Mouse (Mus musculus) skeletal muscle tissue, adult 2 months (tissue): ENCODE data around the gene Kctd4.
A peak's percentile ranks its signal among the peaks of the same experiment; 100 is the strongest.

ENCODE experiments used
- DNase-seq: peaks from one replicate; pipeline ENCODE4 v3.0.0-alpha.2; 2012; ENCODE audit warnings: low read depth, low spot score

Kctd4 gene

GRCm38 (mm10) chr14:75990936-75991335, 36.1 kb downstream of the Kctd4 start:
- DNase-seq: no peak

DNA sequence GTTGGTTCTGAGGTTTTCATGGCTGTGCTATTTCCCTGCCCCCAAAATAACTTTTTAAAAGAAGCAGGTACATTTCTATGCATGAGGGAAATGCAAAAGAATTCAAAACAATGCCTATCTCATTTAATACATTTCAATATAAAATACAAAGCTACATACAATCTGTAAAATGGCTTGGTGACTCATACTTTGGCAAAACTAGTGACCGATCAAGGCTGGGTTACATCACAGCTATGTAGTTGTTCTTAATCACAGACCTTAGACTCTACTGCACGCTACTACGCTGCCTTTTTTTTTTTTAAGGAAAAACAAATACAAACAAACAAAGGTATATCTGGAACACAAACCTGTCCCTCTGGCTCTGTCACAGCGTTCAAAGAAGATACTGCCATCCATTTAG, 37.6 kb downstream of the Kctd4 start:
- DNase-seq: no peak

GRCm38 (mm10) chr14:75998082-75998481, 43.3 kb downstream of the Kctd4 start:
- DNase-seq: no peak

DNA sequence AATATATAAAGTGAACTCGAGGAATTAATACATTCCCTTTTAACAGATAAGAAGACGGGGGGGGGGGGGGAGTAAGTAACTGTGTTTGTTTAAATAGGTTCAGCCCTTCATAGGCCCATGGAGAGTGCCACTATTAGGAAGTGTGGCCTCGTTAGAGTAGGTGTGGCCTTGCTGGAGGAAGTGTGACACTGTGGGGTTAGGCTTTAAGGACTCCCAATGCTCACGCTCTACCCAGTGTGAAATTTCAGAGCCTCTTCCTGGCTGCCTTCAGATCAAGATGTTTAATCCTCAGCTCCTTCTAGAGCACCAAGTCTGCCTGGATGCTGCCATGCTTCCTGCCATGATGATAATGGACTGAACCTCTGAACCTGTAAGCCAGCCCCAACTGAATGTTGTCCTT, 47.0 kb downstream of the Kctd4 start:
- no peak for DNase-seq

- no peak for DNase-seq
Observed at GRCm38 (mm10) chr14:76005011-76005410, 50.2 kb downstream of the Kctd4 start.

- DNase-seq: no peak
Observed at GRCm38 (mm10) chr14:76008174-76008573, 53.4 kb downstream of the Kctd4 start.

DNA sequence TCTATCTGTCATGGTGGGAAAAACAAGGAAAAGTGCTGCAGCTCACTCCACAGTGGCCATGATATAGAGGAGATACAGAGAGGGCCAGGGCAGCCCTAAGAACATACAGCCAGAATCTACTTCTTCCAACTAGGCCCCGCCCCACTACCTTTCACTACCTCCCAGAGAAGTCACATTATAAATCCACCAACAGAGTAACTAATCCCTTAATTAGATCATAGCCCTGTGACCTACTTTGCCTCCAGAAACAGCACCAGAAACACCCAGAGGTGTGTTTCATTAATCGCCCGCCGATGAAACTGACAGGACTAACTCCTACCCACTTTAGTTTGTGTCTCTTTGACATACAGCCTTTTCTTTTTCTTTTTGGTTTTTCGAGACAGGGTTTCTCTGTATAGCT, 54.4 kb downstream of the Kctd4 start:
- DNase-seq: no peak

DNA sequence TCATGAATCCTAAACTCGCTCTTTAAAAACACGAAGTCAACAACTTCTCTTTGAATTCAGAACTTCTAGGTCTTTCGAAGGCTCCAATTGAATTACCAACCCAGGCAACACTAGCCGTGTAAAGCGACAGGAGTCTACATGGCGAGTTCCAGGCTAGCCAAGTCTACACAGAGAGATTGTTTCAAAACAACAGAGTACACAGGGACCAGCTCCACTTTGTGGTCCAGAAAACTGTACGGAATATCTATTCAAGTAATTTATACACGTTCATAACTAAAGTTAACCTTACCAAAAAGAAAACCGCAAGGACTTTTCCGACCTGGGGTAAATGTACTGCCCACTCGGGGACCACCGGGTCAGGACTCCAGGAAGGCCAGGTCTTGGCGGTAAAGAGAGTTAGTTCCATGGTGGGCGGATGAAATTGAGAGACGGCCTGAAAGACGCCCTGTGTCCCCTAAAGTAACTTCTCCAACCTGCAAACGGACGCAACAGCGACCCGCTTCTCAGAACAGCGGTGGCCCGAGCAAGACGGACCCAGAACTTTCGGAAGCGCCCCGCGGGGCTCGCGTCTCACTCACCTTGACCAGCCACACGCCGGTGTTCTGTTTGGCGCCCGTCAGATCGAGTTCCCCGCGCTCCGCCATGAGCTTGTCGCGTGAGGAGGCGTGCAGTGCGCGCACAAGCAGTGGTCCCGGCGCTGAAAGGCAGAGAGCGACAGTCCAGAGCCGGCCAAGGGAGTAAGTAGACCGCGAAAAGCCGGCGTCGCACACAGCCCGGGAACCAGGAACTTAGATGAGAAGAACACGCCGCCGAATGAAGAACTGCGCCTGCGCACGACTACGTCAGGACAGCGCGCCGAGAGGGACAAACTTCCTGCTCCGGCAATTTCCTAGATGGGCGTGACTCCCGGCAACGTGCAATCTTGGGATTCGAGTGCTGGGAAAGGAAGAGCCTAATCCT, 55.6 kb downstream of the Kctd4 start, which contains the start of gene Gtf2f2:
Gene Gtf2f2, minus strand, starts transcription at position 764 of the 960 bp plus-strand sequence.
- DNase-seq: peak; percentile 91

GRCm38 (mm10) chr14:76011062-76011457, 56.3 kb downstream of the Kctd4 start:
- no peak for DNase-seq

- DNase-seq: no peak
Observed at GRCm38 (mm10) chr14:76014331-76014730, 59.5 kb downstream of the Kctd4 start.
